In genomic region chr13:34498910-34499309, GRCm38 (mm10) we compare ENCODE assay signal across 23 mouse cellular contexts.
A peak's percentile ranks its signal among the peaks of the same experiment; 100 is the strongest.
DNase-seq lines count a peak whose midpoint lies in the region; TF ChIP-seq lines count a peak whose summit lies in the region.
"Had no signal": no experiment of that assay in that cellular context is flagged by ENCODE, and none has a peak within 500 bp of the region (broad histone marks: within the 10 kb centered on the region; RNA-seq: fewer than 3 reads in every experiment).

No protein-coding gene starts in this region.

- H3K4me3 ChIP-seq in myocyte, result no peak overlapping the region
- H3K4me3 ChIP-seq: embryonic facial prominence, embryonic 13.5 days; embryonic facial prominence, embryonic 15.5 days; erythroblast, embryonic 14.5 days; forebrain, embryonic 10.5 days; forebrain, embryonic 12.5 days had no signal

- no peak overlapping the region for H3K4me2 ChIP-seq in myocyte (ENCODE audit: low read depth)
- H3K4me2 ChIP-seq: embryonic facial prominence, embryonic 13.5 days; embryonic facial prominence, embryonic 15.5 days; forebrain, embryonic 12.5 days had no signal

- no peak for TF ChIP-seq POLR2A in myocyte (IDR thresholded peaks at IDR 0.05; ENCODE audit: insufficient read length, low read depth)

- no peaks in the 10 kb centered on the region for H3K27me3 ChIP-seq in myocyte (ENCODE audit: control insufficient read depth, insufficient read depth, insufficient read length)
- H3K27me3 ChIP-seq: CH12.LX; embryonic facial prominence, embryonic 13.5 days; embryonic facial prominence, embryonic 15.5 days; forebrain, embryonic 12.5 days had no signal

- H3K36me3 ChIP-seq in myocyte (ENCODE audit: control insufficient read depth, insufficient read depth), result no peaks in the 10 kb centered on the region
- H3K36me3 ChIP-seq: embryonic facial prominence, embryonic 13.5 days; embryonic facial prominence, embryonic 15.5 days; forebrain, embryonic 10.5 days; forebrain, embryonic 12.5 days; G1E had no signal

- no peaks in the 10 kb centered on the region for H3K79me2 ChIP-seq in myocyte (ENCODE audit: control insufficient read depth, insufficient read depth)

- DNase-seq in 3T3-L1 (ENCODE audit: low read depth, low spot score), result peak; percentile 4
- peak; percentile 60 for DNase-seq in Muller cell, postnatal 12 days (ENCODE audit: inconsistent ontology term)
- DNase-seq in gastrocnemius, postnatal 4 days (ENCODE audit: low spot score in 2 of 2), result no peak
- no peak for DNase-seq in thymus, postnatal 4 days
- DNase-seq: adrenal gland, adult 8-10 months; adrenal gland, postnatal 14 days; adrenal gland, postnatal 36 days; B cell, adult 2 months; cerebellum, adult 11 months; cerebellum, adult 18-20 months; cerebellum, adult 8-10 months; cerebellum, adult 9-11 months; cerebellum, postnatal 14 days; cerebellum, postnatal 36 days; embryo, embryonic 11 days had no signal

- no peak overlapping the region for H3ac ChIP-seq in myocyte (ENCODE audit: control insufficient read depth, insufficient read length)

TF ChIP-seq in myocyte, 11 proteins besides CTCF, POLR2A, EP300 and RAD21:
- peak; percentile 37; the same call in 1 of the 2 replicates for TF ChIP-seq CEBPB (IDR thresholded peaks at IDR 0.05; ENCODE audit: insufficient read depth, poor library complexity, severe bottlenecking)
- TF ChIP-seq TCF12 (IDR thresholded peaks at IDR 0.05; ENCODE audit: insufficient read depth, poor library complexity, severe bottlenecking), result no peak
TF ChIP-seq in myocyte: peak in this region for 1.

Comparison
In these comparisons a context has a peak if more than half of its experiments do, and no peak if none do; other contexts are left out.
1. DNase-seq: peak in 3T3-L1 (single experiment) and Muller cell, postnatal 12 days (single experiment); none in gastrocnemius, postnatal 4 days (0 of 2) and thymus, postnatal 4 days (single experiment).